Mouse (Mus musculus) adrenal gland, postnatal 25 days (tissue): ENCODE data around the gene Gm2007. TPM values are rescaled to one million over a fixed set of nuclear protein-coding genes. Genes with fewer than 3 reads are reported as not detected.
"Not testable (repeated sequence)": the region's sequence is repeated elsewhere in the genome, so short reads cannot be mapped to it uniquely, and the experiment has no call there.

Experiments
- DNase-seq: peaks from one replicate; pipeline ENCODE4 v3.0.0; 2021; ENCODE audit warnings: mixed read lengths
- long read RNA-seq: library from polyadenylated mRNA; stranded (forward); transcript quantifications from one replicate; pipeline ENCODE4 v2.0.0, GENCODE M21; 2021
- total RNA-seq: library from RNA; stranded (reverse); gene quantifications from 2 replicates; pipeline ENCODE4 v1.2.3, GENCODE M21; 2021

Gm2007 gene
- not detected in 2 replicates for total RNA-seq
- long read RNA-seq, partial matches to known transcripts, result 0 of 3 reads
- long read RNA-seq, other reads (novel, unspliced or antisense), result 3 of 3 reads

- DNase-seq, result not testable (repeated sequence)
Observed at GRCm38 (mm10) chr2:175741237-175741636, at the start of gene Gm2007. Gm2007 (plus strand) TSS chr2:175741537.

GRCm38 (mm10) chr2:175703546-175703945 is 37.8 kb upstream of the Gm2007 start, which contains the start of gene Zfp969:
Zfp969 (minus strand) TSS chr2:175703646.
- DNase-seq, result not testable (repeated sequence)

GRCm38 (mm10) chr2:175800993-175801392 is 59.7 kb downstream of the Gm2007 start, which contains the start of gene Gm14288:
Gm14288 (minus strand) TSS chr2:175801093.
- not testable (repeated sequence) for DNase-seq

Other genes with a start within 250 kb of the Gm2007 start
- gene Gm11007, start 97.6 kb upstream of the Gm2007 start, total RNA-seq, result not detected in 2 replicates
- gene Zfp969, start 37.9 kb upstream of the Gm2007 start, total RNA-seq, result 6.6 TPM in 1 of 2 replicates, not detected in the other
- 3.0 and 18.0 TPM in 2 replicates for gene Gm14288, start 59.6 kb downstream of the Gm2007 start, total RNA-seq
- 10.6 and 29.4 TPM in 2 replicates for gene Gm6710, start 127.7 kb downstream of the Gm2007 start, total RNA-seq
- gene Zfp966, start 189.6 kb downstream of the Gm2007 start, total RNA-seq, result 11.8 and 13.9 TPM in 2 replicates
- 24.6 and 28.8 TPM in 2 replicates for gene Gm2026, start 223.8 kb downstream of the Gm2007 start, total RNA-seq